Mouse (Mus musculus): ENCODE data around the gene Alg5. TPM values are rescaled to one million over a fixed set of nuclear protein-coding genes. Genes with fewer than 3 reads are reported as not detected.
"Not testable (repeated sequence)": the region's sequence is repeated elsewhere in the genome, so short reads cannot be mapped to it uniquely, and the experiment has no call there.

Gene Alg5
- 10 to 100 TPM; 41.1 to 50.1 TPM for total RNA-seq (2021)
- long read RNA-seq, experiment 1, transcript Alg5-201 (10 exons, 1,471 nt): major isoform, 144 of 156 reads
- long read RNA-seq, experiment 1, partial matches to known transcripts: 5 of 156 reads
- long read RNA-seq, experiment 1, other reads (novel, unspliced or antisense): 5 of 156 reads
- long read RNA-seq, experiment 2, transcript Alg5-201 (10 exons, 1,471 nt): major isoform, 41 of 49 reads
- long read RNA-seq, experiment 2, transcript Alg5-202 (10 exons, 2,972 nt): minor isoform, 5 of 49 reads
- long read RNA-seq, experiment 2, partial matches to known transcripts: 2 of 49 reads
- long read RNA-seq, experiment 2, other reads (novel, unspliced or antisense): 1 of 49 reads

GRCm38 (mm10) chr3:54735247-54736046 lies at the start of gene Alg5, which contains the start of gene Exosc8:
Gene Alg5 (plus strand): TSS chr3:54735539.
Gene Exosc8 (minus strand): TSS chr3:54735393.
- DNase-seq: peak; percentile 93

GRCm38 (mm10) chr3:54687245-54687644 lies 48.1 kb upstream of the Alg5 start:
- no peak for DNase-seq

- no peak for DNase-seq
Measured at GRCm38 (mm10) chr3:54689091-54689490, 46.2 kb upstream of the Alg5 start.

- peak; percentile 94 to 95 for DNase-seq
Measured at GRCm38 (mm10) chr3:54692202-54693055, 42.9 kb upstream of the Alg5 start, which contains the start of gene Supt20. Gene Supt20 (plus strand): TSS chr3:54692807.

GRCm38 (mm10) chr3:54693056-54693415 lies 42.3 kb upstream of the Alg5 start:
- no peak for DNase-seq

GRCm38 (mm10) chr3:54699759-54700301 lies 35.5 kb upstream of the Alg5 start:
- no peak for DNase-seq

- not testable (repeated sequence) for DNase-seq
Measured at GRCm38 (mm10) chr3:54704106-54704505, 31.2 kb upstream of the Alg5 start.

- DNase-seq: no peak
Measured at GRCm38 (mm10) chr3:54708972-54709371, 26.4 kb upstream of the Alg5 start.

GRCm38 (mm10) chr3:54714253-54714652 lies 21.1 kb upstream of the Alg5 start, which contains the start of gene Gm21958:
Gene Gm21958 (minus strand): TSS chr3:54714353.
- no peak for DNase-seq

GRCm38 (mm10) chr3:54715461-54715860 lies 19.9 kb upstream of the Alg5 start:
- DNase-seq: peak; percentile 30 to 43

GRCm38 (mm10) chr3:54717348-54717747 lies 18.0 kb upstream of the Alg5 start:
- no peak for DNase-seq

GRCm38 (mm10) chr3:54718947-54719346 lies 16.4 kb upstream of the Alg5 start:
- DNase-seq: no peak

- DNase-seq: no peak
Measured at GRCm38 (mm10) chr3:54723741-54724500, 11.4 kb upstream of the Alg5 start.

- DNase-seq: no peak
Measured at GRCm38 (mm10) chr3:54725344-54725743, 10.0 kb upstream of the Alg5 start.

GRCm38 (mm10) chr3:54727588-54727987 lies 7.8 kb upstream of the Alg5 start:
- DNase-seq: no peak

- no peak for DNase-seq
Measured at GRCm38 (mm10) chr3:54728100-54728499, 7.2 kb upstream of the Alg5 start.

- DNase-seq: no peak
Measured at GRCm38 (mm10) chr3:54731626-54732150, 3.7 kb upstream of the Alg5 start.

GRCm38 (mm10) chr3:54732371-54732770 lies 3.0 kb upstream of the Alg5 start:
- DNase-seq: no peak

- DNase-seq: peak; percentile 92 to 93
Measured at GRCm38 (mm10) chr3:54734411-54735246, 710 bp upstream of the Alg5 start.

All from adrenal gland, postnatal 36 days (tissue).